Mouse (Mus musculus) lung, embryonic 14.5 days (tissue): ENCODE data around the gene Trmt10c. TPM values are rescaled to one million over a fixed set of nuclear protein-coding genes. Genes with fewer than 3 reads are reported as not detected.
"Not testable (repeated sequence)": the region's sequence is repeated elsewhere in the genome, so short reads cannot be mapped to it uniquely, and the experiment has no call there.

Source experiments
- ATAC-seq: fragments of 200-750 bp; cut with Nextera tagmentation; 2 replicates; pipeline ENCODE4 v1.8.0; 2017; ENCODE audit warnings: mild to moderate bottlenecking, moderate TSS enrichment, moderate library complexity; ENCODE audit not compliant: insufficient read depth
- DNase-seq: peaks from one replicate; pipeline ENCODE4 v3.0.0-alpha.2; 2015
- H3K27ac ChIP-seq: fragments of 300-500 bp; sonication (generic); 2 replicates; pipeline ENCODE4 v1.5.1; 2014; ENCODE audit warnings: low read depth, mild to moderate bottlenecking, moderate library complexity
- H3K27me3 ChIP-seq: fragments of 300-500 bp; sonication (generic); 2 replicates; pipeline ENCODE4 v1.6.1; 2014; ENCODE audit warnings: low read length, control low read depth; ENCODE audit not compliant: insufficient read depth
- H3K36me3 ChIP-seq: fragments of 300-500 bp; sonication (generic); 2 replicates; pipeline ENCODE4 v1.6.1; 2014; ENCODE audit warnings: control low read depth; ENCODE audit not compliant: insufficient read depth
- H3K4me1 ChIP-seq: fragments of 300-500 bp; sonication (generic); 2 replicates; pipeline ENCODE4 v1.6.1; 2014; ENCODE audit warnings: antibody characterized with exemption, control low read depth; ENCODE audit not compliant: insufficient read depth
- H3K4me2 ChIP-seq: fragments of 300-500 bp; sonication (generic); 2 replicates; pipeline ENCODE4 v1.6.1; 2014; ENCODE audit warnings: mild to moderate bottlenecking
- H3K4me3 ChIP-seq: fragments of 300-500 bp; sonication (generic); 2 replicates; pipeline ENCODE4 v1.5.1; 2014; ENCODE audit warnings: low read depth, low read length
- H3K9ac ChIP-seq: fragments of 300-500 bp; sonication (generic); 2 replicates; pipeline ENCODE4 v1.6.1; 2014
- H3K9me3 ChIP-seq: fragments of 300-500 bp; sonication (generic); 2 replicates; pipeline ENCODE4 v1.6.1; 2016; ENCODE audit warnings: low read depth, low read length, control low read depth
- CTCF ChIP-seq: IDR thresholded peaks from 2 replicates; pipeline ENCODE4 v1.5.1; 2016; ENCODE audit warnings: antibody characterized with exemption, low read depth
- WGBS: fragments of 180-500 bp; shearing (Covaris S2); extraction: QIAGEN DNeasy Blood & Tissue Kit; methylation state at CpG from one replicate; pipeline ENCODE4 v1.1.7; 2014; 5-methylcytosine and 5-hydroxymethylcytosine counted together
- polyA plus RNA-seq: library from polyadenylated mRNA; unstranded; fragments of >200 nt; fragmentation: Nextera tagmentation; extraction: Ambion mirVana; gene quantifications from 2 replicates; pipeline ENCODE4 v1.2.1, GENCODE M21; 2014

Gene Trmt10c
- polyA plus RNA-seq, 1 experiment from 2014 or later: 27.5 TPM

DNA sequence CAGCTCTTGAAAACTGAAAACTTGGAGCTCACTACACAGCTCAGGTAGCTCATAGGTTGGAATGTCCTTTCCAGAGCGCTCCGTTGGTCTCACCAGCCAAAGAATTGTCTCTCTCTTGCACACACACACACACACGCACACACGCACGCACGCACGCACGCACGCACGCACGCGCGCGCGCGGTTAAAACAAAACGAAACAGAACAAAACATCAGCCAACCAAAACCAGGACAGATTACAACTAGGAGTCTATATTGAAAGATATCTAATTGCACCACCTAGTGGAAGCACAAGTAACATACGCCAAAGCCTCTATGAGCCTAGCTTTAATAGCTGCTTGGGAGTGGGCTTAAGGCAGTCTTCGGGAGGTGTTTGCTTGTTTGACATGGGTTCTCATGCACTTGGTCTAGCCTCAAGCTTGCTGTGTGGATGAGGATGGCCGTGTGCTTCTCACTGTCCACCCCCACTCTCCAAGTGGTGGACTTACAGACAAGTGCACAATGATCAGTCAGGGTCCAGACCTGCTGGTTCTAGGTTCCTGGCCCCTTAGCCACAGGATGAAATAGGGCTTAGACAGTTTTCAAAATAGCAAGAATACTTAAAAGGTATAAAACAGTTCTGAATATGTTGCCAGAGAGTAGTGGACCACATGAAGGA lies 26.8 kb upstream of the Trmt10c start:
- no peaks in the 10 kb centered on the region for H3K36me3 ChIP-seq
- peak overlapping the region; percentile 35 for H3K4me3 ChIP-seq
- H3K4me1 ChIP-seq: no peaks in the 10 kb centered on the region
- DNase-seq (peak; percentile 93), ATAC-seq (peak; percentile 90)
- H3K27ac ChIP-seq: no peak overlapping the region
- 9% methylated on average over 20 of the region's 20 CpGs for WGBS
- H3K9ac ChIP-seq: peak overlapping the region; percentile 43
- H3K27me3 ChIP-seq: no peaks in the 10 kb centered on the region
- peak; percentile 81 for TF ChIP-seq CTCF
- H3K9me3 ChIP-seq: no peaks in the 10 kb centered on the region
- peak overlapping the region; percentile 63 for H3K4me2 ChIP-seq

GRCm38 (mm10) chr16:56062981-56063380 lies 25.4 kb upstream of the Trmt10c start:
- no peak for DNase-seq
- Histone ChIP-seq H3K4me2 (no peak overlapping the region), H3K4me3 (no peak overlapping the region), H3K27me3 (no peaks in the 10 kb centered on the region), H3K4me1 (no peaks in the 10 kb centered on the region), H3K36me3 (no peaks in the 10 kb centered on the region), H3K27ac (no peak overlapping the region), H3K9ac (no peak overlapping the region), H3K9me3 (no peaks in the 10 kb centered on the region)
- no peak for ATAC-seq
- no peak for TF ChIP-seq CTCF
- 53% methylated on average over 11 of the region's 11 CpGs for WGBS

- H3K9me3 ChIP-seq: no peaks in the 10 kb centered on the region
- H3K27ac ChIP-seq: no peak overlapping the region
- no peaks in the 10 kb centered on the region for H3K4me1 ChIP-seq
- DNase-seq: no peak
- 71% methylated on average over 7 of the region's 7 CpGs for WGBS
- no peaks in the 10 kb centered on the region for H3K36me3 ChIP-seq
- ATAC-seq: no peak
- no peaks in the 10 kb centered on the region for H3K27me3 ChIP-seq
- H3K4me3 ChIP-seq: no peak overlapping the region
- no peak overlapping the region for H3K9ac ChIP-seq
- TF ChIP-seq CTCF: no peak
- H3K4me2 ChIP-seq: no peak overlapping the region
Observed at GRCm38 (mm10) chr16:56061995-56062594, 24.5 kb upstream of the Trmt10c start.

- H3K4me1 ChIP-seq: no peaks in the 10 kb centered on the region
- WGBS: 77% methylated on average over 10 of the region's 10 CpGs
- no peak overlapping the region for H3K9ac ChIP-seq
Observed at GRCm38 (mm10) chr16:56058151-56058550, 20.5 kb upstream of the Trmt10c start.

DNA sequence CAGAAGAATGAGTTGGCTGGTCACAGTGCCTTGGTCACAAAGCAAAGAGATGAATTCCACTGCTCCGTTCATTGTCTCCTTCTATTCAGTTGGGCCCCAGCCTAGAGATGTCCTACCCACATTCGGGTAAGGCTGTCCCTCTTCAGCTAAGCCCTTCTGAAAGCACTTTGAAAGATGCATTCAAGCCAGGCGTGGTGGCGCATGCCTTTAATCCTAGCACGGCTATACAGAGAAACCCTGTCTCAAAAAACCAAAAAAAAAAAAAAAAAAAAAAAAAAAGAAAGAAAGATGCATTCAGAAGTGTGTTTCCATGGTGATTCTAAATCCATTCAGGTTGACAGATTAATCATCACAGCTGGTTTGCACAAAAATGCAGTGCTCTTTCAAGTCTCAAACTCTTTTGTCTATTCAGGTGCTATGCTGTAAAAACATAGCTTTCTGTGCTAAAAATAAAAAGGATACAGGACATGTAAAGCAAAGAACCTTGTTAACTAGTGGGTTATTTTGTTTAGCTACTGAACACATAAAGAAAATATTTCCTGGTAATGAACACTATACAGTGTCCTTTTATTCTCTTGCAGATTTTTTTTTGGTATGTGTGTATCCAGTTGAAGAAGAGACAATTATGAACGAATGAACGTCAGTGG lies 19.4 kb upstream of the Trmt10c start:
- Histone ChIP-seq H3K9ac (no peak overlapping the region), H3K27me3 (no peaks in the 10 kb centered on the region), H3K4me2 (no peak overlapping the region), H3K9me3 (no peaks in the 10 kb centered on the region), H3K36me3 (no peaks in the 10 kb centered on the region), H3K4me1 (no peaks in the 10 kb centered on the region), H3K4me3 (no peak overlapping the region), H3K27ac (no peak overlapping the region)
- no peak for ATAC-seq
- DNase-seq: no peak
- WGBS: 71% methylated on average over 7 of the region's 7 CpGs
- TF ChIP-seq CTCF: no peak

More at GRCm38 (mm10) chr16:56058151-56058550, 20.5 kb upstream of the Trmt10c start:
- DNase-seq (no peak), ATAC-seq (no peak)
- no peaks in the 10 kb centered on the region for H3K36me3 ChIP-seq
- no peak for TF ChIP-seq CTCF
- no peaks in the 10 kb centered on the region for H3K9me3 ChIP-seq
- H3K27me3 ChIP-seq: no peaks in the 10 kb centered on the region
- H3K4me2 ChIP-seq: no peak overlapping the region
- no peak overlapping the region for H3K4me3 ChIP-seq
- H3K27ac ChIP-seq: no peak overlapping the region

- no peaks in the 10 kb centered on the region for H3K4me1 ChIP-seq
- no peak for ATAC-seq
- DNase-seq: no peak
- H3K9ac ChIP-seq: no peak overlapping the region
- TF ChIP-seq CTCF: no peak
- WGBS: 81% methylated on average over 3 of the region's 3 CpGs
- no peaks in the 10 kb centered on the region for H3K27me3 ChIP-seq
- no peak overlapping the region for H3K4me2 ChIP-seq
- H3K36me3 ChIP-seq: no peaks in the 10 kb centered on the region
- H3K27ac ChIP-seq: no peak overlapping the region
- H3K9me3 ChIP-seq: no peaks in the 10 kb centered on the region
- H3K4me3 ChIP-seq: no peak overlapping the region
Observed at GRCm38 (mm10) chr16:56055911-56056310, 18.3 kb upstream of the Trmt10c start.

DNA sequence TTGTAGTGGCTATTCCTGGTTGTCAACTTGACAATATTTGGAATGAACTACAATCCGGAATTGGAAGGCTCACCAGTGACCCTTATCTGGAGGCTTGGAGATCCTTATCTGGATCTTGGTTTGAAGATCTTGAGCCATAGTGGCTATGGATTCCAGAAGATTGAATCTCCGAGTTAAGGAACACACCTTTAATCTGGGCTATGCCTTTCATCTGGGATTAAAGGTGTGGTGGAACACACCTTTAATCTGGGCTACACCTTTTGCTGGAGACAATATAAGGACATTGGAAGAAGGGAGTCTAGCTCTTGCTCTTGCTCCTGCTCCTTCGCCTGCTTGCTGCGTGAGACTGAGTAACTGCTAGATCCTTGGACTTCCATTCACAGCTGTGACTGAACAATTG lies 10.4 kb upstream of the Trmt10c start, which contains the start of gene Senp7:
TSS of gene Senp7 (plus strand) at position 301 of the 400 bp plus-strand sequence.
- not testable (repeated sequence) for H3K27ac ChIP-seq, H3K9me3 ChIP-seq, H3K4me1 ChIP-seq, ATAC-seq, H3K9ac ChIP-seq, H3K27me3 ChIP-seq, H3K4me2 ChIP-seq, DNase-seq, H3K36me3 ChIP-seq, H3K4me3 ChIP-seq
- no CpG with 5 or more reads among the region's 4 CpGs for WGBS
